Mouse (Mus musculus): ENCODE data around the gene Rdh1.

DNA sequence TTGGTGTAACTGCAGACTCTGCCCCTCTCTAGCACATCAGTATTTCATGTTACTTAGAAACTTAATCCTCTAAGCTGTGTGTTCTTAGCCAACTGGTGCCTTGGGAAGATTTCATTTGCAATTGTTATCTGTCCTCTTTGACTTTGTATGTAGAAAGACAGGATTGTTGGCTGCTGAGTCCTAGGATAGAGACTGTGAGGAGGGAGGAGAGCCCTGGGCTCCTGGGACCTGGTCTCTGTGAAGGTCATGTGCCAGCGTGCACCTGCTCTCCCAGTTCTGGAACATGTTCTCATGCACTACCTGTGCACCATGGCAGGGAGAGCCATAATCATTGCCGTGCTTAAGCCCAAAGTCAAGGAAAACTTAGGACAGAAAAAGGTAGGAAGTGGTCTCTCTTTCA, 42.1 kb downstream of the Rdh1 start:
- TF ChIP-seq POLR2A (IDR thresholded peaks at IDR 0.05; ENCODE audit: control insufficient read depth, low read depth, low read length) (no peak), CTCF (IDR thresholded peaks at IDR 0.05; ENCODE audit: control insufficient read depth, insufficient read depth, insufficient replicate concordance, low read depth, low read length) (no peak)
